Comparison of ENCODE assay signal across 9 mouse cellular contexts in genomic region chr7:130903505-130904074, GRCm38 (mm10). TPM values are rescaled to one million over a fixed set of nuclear protein-coding genes. Genes with fewer than 3 reads are reported as not detected.
DNase-seq lines count a peak whose midpoint lies in the region; ATAC-seq lines count a peak whose summit lies in the region.
"Had no signal": no experiment of that assay in that cellular context is flagged by ENCODE, and none has a peak within 500 bp of the region (broad histone marks: within the 10 kb centered on the region; RNA-seq: fewer than 3 reads in every experiment).

No protein-coding gene starts in this region.

- no peak overlapping the region for H3K27ac ChIP-seq in liver, embryonic 15.5 days (replicated peaks)
- no peak overlapping the region for H3K27ac ChIP-seq in hindbrain, embryonic 13.5 days
- H3K27ac ChIP-seq in forebrain, embryonic 13.5 days: no peak overlapping the region
- H3K27ac ChIP-seq: forebrain, embryonic 12.5 days had no signal

- H3K4me1 ChIP-seq in liver, embryonic 15.5 days (replicated peaks): no peaks in the 10 kb centered on the region
- H3K4me1 ChIP-seq in hindbrain, embryonic 13.5 days (replicated peaks): no peaks in the 10 kb centered on the region
- H3K4me1 ChIP-seq in forebrain, embryonic 13.5 days: no peaks in the 10 kb centered on the region
- H3K4me1 ChIP-seq: forebrain, embryonic 12.5 days had no signal

- H3K9me3 ChIP-seq in liver, embryonic 15.5 days (replicated peaks): no peaks in the 10 kb centered on the region
- H3K9me3 ChIP-seq in hindbrain, embryonic 13.5 days: no peaks in the 10 kb centered on the region
- H3K9me3 ChIP-seq in forebrain, embryonic 13.5 days (replicated peaks): no peaks in the 10 kb centered on the region
- H3K9me3 ChIP-seq: forebrain, embryonic 12.5 days had no signal

- peak; percentile 92 for DNase-seq in heart, adult 11 months
- no peak for DNase-seq in heart, postnatal 4 days
- peak; percentile 46 for DNase-seq in T-cell, adult 2 months (ENCODE audit: low spot score)
- peak; percentile 8 to 46 for DNase-seq in spleen, postnatal 10 days (ENCODE audit: low spot score in 2 of 2)
- DNase-seq in neural tube, embryonic 10.5 days (ENCODE audit: extremely low spot score, low spot score): no peak

- H3K4me3 ChIP-seq in liver, embryonic 15.5 days (replicated peaks): 0 out of 2 replicates have a peak overlapping the region, but pooled peaks have one; percentile 5
- no peak overlapping the region for H3K4me3 ChIP-seq in hindbrain, embryonic 13.5 days
- H3K4me3 ChIP-seq in forebrain, embryonic 13.5 days: no peak overlapping the region
- H3K4me3 ChIP-seq: forebrain, embryonic 12.5 days had no signal

- H3K27me3 ChIP-seq in liver, embryonic 15.5 days: no peaks in the 10 kb centered on the region
- H3K27me3 ChIP-seq in hindbrain, embryonic 13.5 days: no peaks in the 10 kb centered on the region
- H3K27me3 ChIP-seq in forebrain, embryonic 13.5 days: no peaks in the 10 kb centered on the region
- H3K27me3 ChIP-seq: forebrain, embryonic 12.5 days had no signal

- 38% methylated on average over 16 of the region's 16 CpGs for WGBS in liver, embryonic 15.5 days (ENCODE audit: insufficient replicate concordance)
- WGBS in hindbrain, embryonic 13.5 days: 93% methylated on average over 16 of the region's 16 CpGs
- 90% methylated on average over 16 of the region's 16 CpGs for WGBS in forebrain, embryonic 13.5 days

- no peak for ATAC-seq in liver, embryonic 15.5 days (ENCODE audit: insufficient read depth)
- ATAC-seq in hindbrain, embryonic 13.5 days (ENCODE audit: low FRiP score): no peak
- no peak for ATAC-seq in forebrain, embryonic 13.5 days

- no peaks in the 10 kb centered on the region; the same call in 1 of the 2 replicates for H3K36me3 ChIP-seq in liver, embryonic 15.5 days (replicated peaks)
- H3K36me3 ChIP-seq in hindbrain, embryonic 13.5 days: peaks cover 44% of the 10 kb centered on the region
- peaks cover 21% of the 10 kb centered on the region for H3K36me3 ChIP-seq in forebrain, embryonic 13.5 days (ENCODE audit: poor library complexity, severe bottlenecking)

- H3K9ac ChIP-seq in liver, embryonic 15.5 days: no peak overlapping the region
- no peak overlapping the region for H3K9ac ChIP-seq in hindbrain, embryonic 13.5 days
- no peak overlapping the region for H3K9ac ChIP-seq in forebrain, embryonic 13.5 days
- H3K9ac ChIP-seq: forebrain, embryonic 12.5 days had no signal

- peak overlapping the region; percentile 30; the same call in 1 of the 2 replicates for H3K4me2 ChIP-seq in liver, embryonic 15.5 days
- H3K4me2 ChIP-seq in hindbrain, embryonic 13.5 days: no peak overlapping the region
- no peak overlapping the region for H3K4me2 ChIP-seq in forebrain, embryonic 13.5 days
- H3K4me2 ChIP-seq: forebrain, embryonic 12.5 days had no signal

RNA-seq across cellular contexts. Expression of gene Htra1, which starts 32.3 kb away (rescaled TPM):
- total RNA-seq in heart, postnatal 4 days (2021): 100 to 1,000 TPM; 125 to 139 TPM
- 1.0 and 1.5 TPM in 2 replicates for polyA plus RNA-seq in liver, embryonic 15.5 days (2015; fragmentation: Nextera tagmentation; extraction: Ambion mirVana)
- polyA plus RNA-seq in hindbrain, embryonic 13.5 days (2015; fragmentation: Nextera tagmentation; extraction: Ambion mirVana): 11.2 and 15.4 TPM in 2 replicates
- polyA plus RNA-seq in forebrain, embryonic 13.5 days (2015; fragmentation: Nextera tagmentation; extraction: Ambion mirVana): 9.3 and 9.7 TPM in 2 replicates

RNA-seq across cellular contexts. Expression of gene Plekha1, which starts 38.0 kb away (rescaled TPM):
- 10 to 100 TPM; 60.1 TPM for total RNA-seq in heart, postnatal 4 days (2021)
- polyA plus RNA-seq in liver, embryonic 15.5 days (2015; fragmentation: Nextera tagmentation; extraction: Ambion mirVana): 10.3 and 13.4 TPM in 2 replicates
- polyA plus RNA-seq in hindbrain, embryonic 13.5 days (2015; fragmentation: Nextera tagmentation; extraction: Ambion mirVana): 63.4 and 65.4 TPM in 2 replicates
- 36.6 and 37.8 TPM in 2 replicates for polyA plus RNA-seq in forebrain, embryonic 13.5 days (2015; fragmentation: Nextera tagmentation; extraction: Ambion mirVana)

Comparison
In these comparisons a context has a peak if more than half of its experiments do, and no peak if none do; other contexts are left out.
1. DNase-seq: peak in heart, adult 11 months (single experiment), T-cell, adult 2 months (single experiment) and spleen, postnatal 10 days (2 of 2); none in heart, postnatal 4 days (single experiment) and neural tube, embryonic 10.5 days (single experiment).